ENCODE assay signal across 17 mouse cellular contexts in genomic region chr11:50036781-50037460, GRCm38 (mm10). TPM values are rescaled to one million over a fixed set of nuclear protein-coding genes. Genes with fewer than 3 reads are reported as not detected.
DNase-seq lines count a peak whose midpoint lies in the region; ATAC-seq and TF ChIP-seq lines count a peak whose summit lies in the region.
"Had no signal": no experiment of that assay in that cellular context is flagged by ENCODE, and none has a peak within 500 bp of the region (broad histone marks: within the 10 kb centered on the region; RNA-seq: fewer than 3 reads in every experiment).

No protein-coding gene starts in this region.

- H3K27me3 ChIP-seq in liver, adult 2 months (ENCODE audit: control insufficient read depth, insufficient read depth, low read length): no peaks in the 10 kb centered on the region
- no peaks in the 10 kb centered on the region for H3K27me3 ChIP-seq in midbrain, embryonic 15.5 days (replicated peaks)
- H3K27me3 ChIP-seq: embryonic facial prominence, embryonic 13.5 days; limb, embryonic 13.5 days; lung, embryonic 15.5 days; neural tube, embryonic 13.5 days had no signal

- peak overlapping the region; percentile 33; the same call in 1 of the 2 replicates for H3K9ac ChIP-seq in liver, adult 2 months (ENCODE audit: low read depth, low read length)
- H3K9ac ChIP-seq in midbrain, embryonic 15.5 days: no peak overlapping the region
- H3K9ac ChIP-seq: embryonic facial prominence, embryonic 13.5 days; limb, embryonic 13.5 days; lung, embryonic 15.5 days; neural tube, embryonic 13.5 days had no signal

- peak overlapping the region; percentile 80 for H3K27ac ChIP-seq in liver, adult 2 months (replicated peaks; ENCODE audit: insufficient read depth, low read depth, low read length)
- H3K27ac ChIP-seq in midbrain, embryonic 15.5 days: no peak overlapping the region
- H3K27ac ChIP-seq: embryonic facial prominence, embryonic 13.5 days; forebrain, embryonic 10.5 days; heart, embryonic 10.5 days; limb, embryonic 13.5 days; lung, embryonic 15.5 days; neural tube, embryonic 13.5 days had no signal

- H3K4me1 ChIP-seq in liver, adult 2 months (ENCODE audit: control insufficient read depth, insufficient read depth, low read length): peaks cover 28% of the 10 kb centered on the region
- no peaks in the 10 kb centered on the region; the same call in 1 of the 2 replicates for H3K4me1 ChIP-seq in midbrain, embryonic 15.5 days
- H3K4me1 ChIP-seq: embryonic facial prominence, embryonic 13.5 days; forebrain, embryonic 10.5 days; lung, embryonic 15.5 days had no signal

- ATAC-seq in frontal cortex, adult (ENCODE audit: low TSS enrichment): peak; percentile 79
- peak; percentile 72; the same call in 1 of the 2 replicates for ATAC-seq in megakaryocyte-erythroid progenitor cell, adult 5-6 weeks (replicated peaks; ENCODE audit: low FRiP score, low TSS enrichment, poor library complexity, severe bottlenecking)
- no peak for ATAC-seq in midbrain, embryonic 15.5 days (replicated peaks)
- ATAC-seq: hindbrain, embryonic 16.5 days had no signal

- no peaks in the 10 kb centered on the region for H3K9me3 ChIP-seq in midbrain, embryonic 15.5 days
- H3K9me3 ChIP-seq: embryonic facial prominence, embryonic 13.5 days; G1E; heart, embryonic 10.5 days; limb, embryonic 13.5 days; lung, embryonic 15.5 days; neural tube, embryonic 13.5 days had no signal

- H3K79me2 ChIP-seq in liver, adult 2 months (ENCODE audit: control insufficient read depth, insufficient read depth, low read length): peaks cover 19% of the 10 kb centered on the region; the same call in 1 of the 2 replicates

- no peaks in the 10 kb centered on the region for H3K36me3 ChIP-seq in liver, adult 2 months (ENCODE audit: control insufficient read depth, insufficient read depth, low read length)
- H3K36me3 ChIP-seq in midbrain, embryonic 15.5 days (replicated peaks): no peaks in the 10 kb centered on the region
- H3K36me3 ChIP-seq: embryonic facial prominence, embryonic 13.5 days; heart, embryonic 10.5 days; limb, embryonic 13.5 days; lung, embryonic 15.5 days; neural tube, embryonic 13.5 days had no signal

- H3K4me3 ChIP-seq in liver, adult 2 months (ENCODE audit: insufficient read depth, low read depth, low read length): peak overlapping the region; percentile 35; the same call in 1 of the 2 replicates
- H3K4me3 ChIP-seq in midbrain, embryonic 15.5 days: no peak overlapping the region
- H3K4me3 ChIP-seq: embryonic facial prominence, embryonic 13.5 days; forebrain, embryonic 10.5 days; heart, embryonic 10.5 days; limb, embryonic 13.5 days; lung, embryonic 15.5 days; neural tube, embryonic 13.5 days had no signal

- H3K4me2 ChIP-seq in midbrain, embryonic 15.5 days: no peak overlapping the region
- H3K4me2 ChIP-seq: embryonic facial prominence, embryonic 13.5 days; limb, embryonic 13.5 days; lung, embryonic 15.5 days; neural tube, embryonic 13.5 days had no signal

- TF ChIP-seq POLR2A in liver, adult 2 months (IDR thresholded peaks at IDR 0.05; ENCODE audit: extremely low read depth, insufficient read depth, low read length): no peak

- 16% methylated on average over 4 of the region's 4 CpGs for WGBS in liver, adult 2 months
- 88% methylated on average over 4 of the region's 4 CpGs for WGBS in midbrain, embryonic 15.5 days

- TF ChIP-seq CTCF in liver, adult 2 months (IDR thresholded peaks at IDR 0.05; ENCODE audit: low read depth, low read length): no peak

- no peak for DNase-seq in frontal cortex, postnatal 25 days (ENCODE audit: low spot score in 2 of 2)
- DNase-seq in liver, adult 2 months (ENCODE audit: extremely low read depth, low read depth, low spot score): peak; percentile 94
- DNase-seq in liver: no peak
- peak; percentile 76 for DNase-seq in cerebellum, adult 9-10 months
- DNase-seq: kidney, adult 18-20 months; thymus, adult 18-20 months had no signal

RNA-seq across cellular contexts. Expression of gene Rnf130, which starts 11.8 kb away (rescaled TPM):
- 98.3 and 111 TPM in 2 replicates for total RNA-seq in liver, adult 2 months (2014; rRNA removed)
- polyA plus RNA-seq in liver, adult 2 months (2012; rRNA removed): 66.7 and 74.0 TPM in 2 replicates
- 63.4 and 63.8 TPM in 2 replicates for total RNA-seq in megakaryocyte-erythroid progenitor cell, adult 5-6 weeks (2014; fragmentation: Nextera tagmentation)
- total RNA-seq in megakaryocyte-erythroid progenitor cell, adult 5-6 weeks (2017): 115 and 134 TPM in 2 replicates
- 67.9 and 68.2 TPM in 2 replicates for polyA plus RNA-seq in midbrain, embryonic 15.5 days (2015; fragmentation: Nextera tagmentation; extraction: Ambion mirVana)

Comparison
In these comparisons a context has a peak if more than half of its experiments do, and no peak if none do; other contexts are left out.
1. DNase-seq: peak in liver, adult 2 months (single experiment) and cerebellum, adult 9-10 months (single experiment); none in frontal cortex, postnatal 25 days (0 of 2) and liver (single experiment).